Mouse (Mus musculus): ENCODE data around the gene Mob3b.

Mob3b gene

GRCm38 (mm10) chr4:35005068-35005769 lies 152.1 kb downstream of the Mob3b start:
- no peak for DNase-seq (ENCODE audit: low spot score)

GRCm38 (mm10) chr4:35004473-35004872 lies 152.8 kb downstream of the Mob3b start:
- DNase-seq (ENCODE audit: low spot score): no peak

- DNase-seq (ENCODE audit: low spot score): no peak
These were observed 153.5 kb downstream of the Mob3b start for GRCm38 (mm10) chr4:35003550-35004326.

- no peak for DNase-seq (ENCODE audit: low spot score)
These were observed 160.7 kb downstream of the Mob3b start for GRCm38 (mm10) chr4:34996616-34997015.

- no peak for DNase-seq (ENCODE audit: low spot score)
These were observed 163.7 kb downstream of the Mob3b start for GRCm38 (mm10) chr4:34993639-34993975.

GRCm38 (mm10) chr4:34992866-34993638 lies 164.2 kb downstream of the Mob3b start:
- DNase-seq (ENCODE audit: low spot score): no peak

GRCm38 (mm10) chr4:34991891-34992865 lies 165.1 kb downstream of the Mob3b start:
- DNase-seq (ENCODE audit: low spot score): no peak

- DNase-seq (ENCODE audit: low spot score): no peak
These were observed 166.2 kb downstream of the Mob3b start for GRCm38 (mm10) chr4:34991116-34991515.

- DNase-seq (ENCODE audit: low spot score): no peak
These were observed 166.6 kb downstream of the Mob3b start for GRCm38 (mm10) chr4:34990659-34991058.

- no peak for DNase-seq (ENCODE audit: low spot score)
These were observed 169.7 kb downstream of the Mob3b start for GRCm38 (mm10) chr4:34987568-34987967.

GRCm38 (mm10) chr4:34987109-34987508 lies 170.2 kb downstream of the Mob3b start:
- DNase-seq (ENCODE audit: low spot score): no peak

- DNase-seq (ENCODE audit: low spot score): no peak
These were observed 170.6 kb downstream of the Mob3b start for GRCm38 (mm10) chr4:34986647-34987046.

GRCm38 (mm10) chr4:34984377-34984776 lies 172.9 kb downstream of the Mob3b start:
- DNase-seq (ENCODE audit: low spot score): no peak

GRCm38 (mm10) chr4:34983511-34983910 lies 173.8 kb downstream of the Mob3b start:
- no peak for DNase-seq (ENCODE audit: low spot score)

GRCm38 (mm10) chr4:34981301-34982172 lies 175.7 kb downstream of the Mob3b start:
- no peak for DNase-seq (ENCODE audit: low spot score)

- DNase-seq (ENCODE audit: low spot score): no peak
These were observed 176.7 kb downstream of the Mob3b start for GRCm38 (mm10) chr4:34980461-34981039.

- DNase-seq (ENCODE audit: low spot score): no peak
These were observed 180.2 kb downstream of the Mob3b start for GRCm38 (mm10) chr4:34976916-34977702.

- DNase-seq (ENCODE audit: low spot score): no peak
These were observed 180.9 kb downstream of the Mob3b start for GRCm38 (mm10) chr4:34976331-34976778.

- DNase-seq (ENCODE audit: low spot score): no peak
These were observed 182.5 kb downstream of the Mob3b start for GRCm38 (mm10) chr4:34974795-34975194.
